Mouse (Mus musculus) liver, embryonic 13.5 days (tissue): ENCODE results near the gene Tmub2. TPM values are rescaled to one million over a fixed set of nuclear protein-coding genes. Genes with fewer than 3 reads are reported as not detected.
A peak's percentile ranks its signal among the peaks of the same experiment; 100 is the strongest.

Experiments used
- ATAC-seq: fragments of 200-750 bp; cut with Nextera tagmentation; 2 replicates; pipeline ENCODE4 v1.8.0; 2017; ENCODE audit warnings: low read depth, mild to moderate bottlenecking, moderate number of reproducible peaks, moderate library complexity
- DNase-seq: peaks from one replicate; pipeline ENCODE4 v3.0.0; 2022
- H3K27ac ChIP-seq: fragments of 300-500 bp; sonication (generic); 2 replicates; pipeline ENCODE4 v1.5.1; 2015; ENCODE audit warnings: moderate library complexity, mild to moderate bottlenecking, inconsistent platforms
- H3K27me3 ChIP-seq: fragments of 300-500 bp; sonication (generic); 2 replicates; pipeline ENCODE4 v1.6.1; 2015; ENCODE audit warnings: mild to moderate bottlenecking, inconsistent platforms
- H3K36me3 ChIP-seq: fragments of 300-500 bp; sonication (generic); 2 replicates; pipeline ENCODE4 v1.6.1; 2015; ENCODE audit warnings: mild to moderate bottlenecking, inconsistent platforms
- H3K4me1 ChIP-seq: fragments of 300-500 bp; sonication (generic); replicated peaks from 2 replicates; pipeline ENCODE4 v1.6.1; 2015; ENCODE audit warnings: inconsistent platforms
- H3K4me2 ChIP-seq: fragments of 300-500 bp; sonication (generic); 2 replicates; pipeline ENCODE4 v1.6.1; 2015; ENCODE audit warnings: inconsistent platforms, mild to moderate bottlenecking, moderate library complexity
- H3K4me3 ChIP-seq: fragments of 300-500 bp; sonication (generic); replicated peaks from 2 replicates; pipeline ENCODE4 v1.5.1; 2015; ENCODE audit warnings: mild to moderate bottlenecking, inconsistent platforms
- H3K9ac ChIP-seq: fragments of 300-500 bp; sonication (generic); 2 replicates; pipeline ENCODE4 v1.6.1; 2015; ENCODE audit warnings: mild to moderate bottlenecking, inconsistent platforms
- H3K9me3 ChIP-seq: fragments of 300-500 bp; sonication (generic); replicated peaks from 2 replicates; pipeline ENCODE4 v1.6.1; 2016; ENCODE audit warnings: inconsistent platforms
- WGBS: fragments of 180-500 bp; shearing (Covaris S2); methylation state at CpG from one replicate; pipeline ENCODE4 v1.1.7; 2015; ENCODE audit not compliant: insufficient replicate concordance; 5-methylcytosine and 5-hydroxymethylcytosine counted together
- polyA plus RNA-seq: library from polyadenylated mRNA; unstranded; fragments of >200 nt; fragmentation: Nextera tagmentation; extraction: Ambion mirVana; gene quantifications from 2 replicates; pipeline ENCODE4 v1.2.1, GENCODE M21; 2015

The Tmub2 gene
- polyA plus RNA-seq = 22.8 and 24.9 TPM in 2 replicates

- Histone ChIP-seq H3K4me2 (peak within 1 kb of the TSS; percentile 84), H3K4me1 (peaks cover 45% of the 10 kb centered on the region), H3K4me3 (peak within 1 kb of the TSS; percentile 88), H3K27me3 (no peaks in the 10 kb centered on the region), H3K9me3 (no peaks in the 10 kb centered on the region), H3K27ac (peak within 1 kb of the TSS; percentile 85), H3K36me3 (peaks cover 25% of the 10 kb centered on the region), H3K9ac (peak within 1 kb of the TSS; percentile 93)
- peak; percentile 85 for ATAC-seq
- WGBS = under 1% methylated on average over 32 of the region's 32 CpGs
- peak; percentile 96 for DNase-seq
Observed at GRCm38 (mm10) chr11:102284501-102285094, at the start of gene Tmub2. Gene Tmub2, plus strand, starts transcription at chr11:102284931.

DNA sequence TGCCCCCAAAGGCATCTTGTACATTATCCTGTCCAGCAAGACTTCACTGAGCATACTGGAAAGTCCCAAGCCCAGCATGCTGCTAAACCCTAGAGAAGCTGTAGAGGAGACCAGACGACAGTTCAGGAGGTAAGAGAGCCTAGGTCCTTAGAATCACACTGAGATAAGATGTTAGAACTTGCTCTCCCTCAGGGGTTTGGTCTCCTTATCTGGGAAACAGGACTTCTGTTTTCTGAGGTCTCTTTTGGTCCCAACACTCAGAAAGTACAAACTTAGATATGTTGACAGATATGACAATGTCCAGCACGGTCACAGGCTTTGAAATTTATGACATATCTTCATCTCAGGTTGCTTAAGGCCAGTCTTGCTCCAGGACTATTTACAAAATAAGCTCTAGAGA lies 48.7 kb upstream of the Tmub2 start:
- WGBS = 6% methylated on average over 2 of the region's 2 CpGs
- no peaks in the 10 kb centered on the region for H3K36me3 ChIP-seq
- no peak for DNase-seq
- H3K27ac ChIP-seq = no peak overlapping the region
- H3K9ac ChIP-seq = no peak overlapping the region
- peaks cover 10% of the 10 kb centered on the region; the same call in 1 of the 2 replicates for H3K4me1 ChIP-seq
- no peak for ATAC-seq
- no peak overlapping the region for H3K4me3 ChIP-seq
- H3K27me3 ChIP-seq = no peaks in the 10 kb centered on the region
- H3K9me3 ChIP-seq = no peaks in the 10 kb centered on the region
- H3K4me2 ChIP-seq = no peak overlapping the region

DNA sequence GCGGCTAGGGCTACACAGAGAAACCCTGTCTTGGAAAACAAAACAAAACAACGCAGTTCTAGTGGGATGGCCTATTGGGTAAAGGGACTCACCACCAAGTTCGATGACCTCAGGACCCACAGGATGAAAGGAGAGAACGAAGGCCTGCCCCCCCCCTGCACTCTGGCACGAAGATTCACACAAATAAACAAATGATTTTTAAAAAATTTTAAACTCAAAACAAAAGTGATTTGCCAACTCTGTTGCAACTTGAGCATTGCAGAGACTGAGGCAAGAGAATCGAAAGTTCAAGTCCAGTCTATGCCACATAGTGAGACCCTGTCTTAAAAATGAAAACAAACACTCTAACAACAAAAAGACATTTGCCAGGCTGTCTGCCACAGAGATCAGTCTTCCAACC lies 44.1 kb upstream of the Tmub2 start:
- H3K4me1 ChIP-seq = peaks cover 23% of the 10 kb centered on the region
- H3K4me2 ChIP-seq = no peak overlapping the region
- ATAC-seq (no peak), DNase-seq (no peak)
- H3K4me3 ChIP-seq = no peak overlapping the region
- H3K9me3 ChIP-seq = no peaks in the 10 kb centered on the region
- no peak overlapping the region for H3K9ac ChIP-seq
- peaks cover 21% of the 10 kb centered on the region for H3K27me3 ChIP-seq
- no peak overlapping the region for H3K27ac ChIP-seq
- no peaks in the 10 kb centered on the region for H3K36me3 ChIP-seq
- 73% methylated on average over 6 of the region's 6 CpGs for WGBS

- no peak for DNase-seq
- H3K27me3 ChIP-seq = peaks cover 26% of the 10 kb centered on the region
- H3K4me1 ChIP-seq = peaks cover 20% of the 10 kb centered on the region
- H3K4me2 ChIP-seq = no peak overlapping the region
- ATAC-seq = peak; percentile 71
- H3K27ac ChIP-seq = no peak overlapping the region
- no peaks in the 10 kb centered on the region for H3K36me3 ChIP-seq
- H3K4me3 ChIP-seq = no peak overlapping the region
- 60% methylated on average over 5 of the region's 5 CpGs for WGBS
- no peaks in the 10 kb centered on the region for H3K9me3 ChIP-seq
- H3K9ac ChIP-seq = no peak overlapping the region
Observed at GRCm38 (mm10) chr11:102241246-102241645, 43.5 kb upstream of the Tmub2 start.

- Histone ChIP-seq H3K4me3 (no peak overlapping the region), H3K4me1 (peaks cover 19% of the 10 kb centered on the region), H3K36me3 (no peaks in the 10 kb centered on the region), H3K4me2 (no peak overlapping the region), H3K9me3 (no peaks in the 10 kb centered on the region), H3K27ac (no peak overlapping the region), H3K9ac (no peak overlapping the region), H3K27me3 (peaks cover 26% of the 10 kb centered on the region)
- ATAC-seq = no peak
- no peak for DNase-seq
- 49% methylated on average over 5 of the region's 5 CpGs for WGBS
Observed at GRCm38 (mm10) chr11:102241874-102242273, 42.9 kb upstream of the Tmub2 start.

GRCm38 (mm10) chr11:102244926-102245449 lies 39.7 kb upstream of the Tmub2 start:
- DNase-seq (peak; percentile 12), ATAC-seq (no peak)
- peak overlapping the region; percentile 25 for H3K4me3 ChIP-seq
- H3K27me3 ChIP-seq = peaks cover 26% of the 10 kb centered on the region
- peaks cover 28% of the 10 kb centered on the region for H3K4me1 ChIP-seq
- H3K9me3 ChIP-seq = no peaks in the 10 kb centered on the region
- no peaks in the 10 kb centered on the region for H3K36me3 ChIP-seq
- peak overlapping the region; percentile 55 for H3K4me2 ChIP-seq
- H3K9ac ChIP-seq = peak overlapping the region; percentile 49
- no peak overlapping the region for H3K27ac ChIP-seq
- 4% methylated on average over 32 of the region's 32 CpGs for WGBS

DNA sequence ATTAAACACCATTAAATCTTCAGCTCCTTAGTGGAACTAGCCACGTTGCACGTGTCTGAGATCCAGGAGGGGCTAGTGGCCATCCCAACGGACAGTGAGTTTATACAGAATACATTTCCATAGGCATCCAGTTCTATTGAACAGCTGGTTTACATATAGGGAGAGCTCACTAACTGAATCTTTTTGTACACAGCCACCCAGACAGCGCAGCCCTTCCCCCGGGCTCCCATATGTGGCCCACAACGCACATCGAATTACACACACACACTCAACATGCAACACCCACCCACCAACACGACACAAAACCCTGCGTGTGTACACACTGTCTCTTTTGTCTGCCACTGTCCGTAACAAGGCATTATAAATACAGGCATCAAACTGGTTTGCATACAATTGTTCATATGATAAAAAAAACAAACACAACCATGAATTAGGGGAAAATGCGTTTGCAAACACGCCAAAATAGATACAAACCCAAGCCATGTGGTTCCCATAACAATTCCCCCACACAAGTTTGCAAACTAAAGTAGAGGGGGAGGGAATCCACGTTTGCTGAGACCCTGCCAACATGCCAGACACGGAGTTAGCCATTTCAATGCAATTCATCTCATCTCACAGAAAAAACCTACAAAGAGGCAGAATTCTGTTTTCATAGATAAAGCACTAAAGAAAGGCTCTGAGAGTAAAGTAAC lies 39.0 kb upstream of the Tmub2 start:
- Histone ChIP-seq H3K27ac (no peak overlapping the region), H3K4me1 (peaks cover 32% of the 10 kb centered on the region), H3K36me3 (peaks cover 2% of the 10 kb centered on the region), H3K4me3 (no peak overlapping the region), H3K9ac (no peak overlapping the region), H3K4me2 (peak overlapping the region; percentile 55), H3K27me3 (peaks cover 26% of the 10 kb centered on the region), H3K9me3 (no peaks in the 10 kb centered on the region)
- DNase-seq = no peak
- WGBS = 57% methylated on average over 14 of the region's 14 CpGs
- no peak for ATAC-seq

GRCm38 (mm10) chr11:102246273-102246635 lies 38.5 kb upstream of the Tmub2 start:
- Histone ChIP-seq H3K27me3 (peaks cover 26% of the 10 kb centered on the region), H3K9me3 (no peaks in the 10 kb centered on the region), H3K4me1 (peaks cover 29% of the 10 kb centered on the region), H3K9ac (no peak overlapping the region), H3K4me3 (no peak overlapping the region), H3K27ac (no peak overlapping the region), H3K36me3 (peaks cover 7% of the 10 kb centered on the region), H3K4me2 (no peak overlapping the region)
- ATAC-seq = no peak
- whole genome bisulfite sequencing = 68% methylated on average over 6 of the region's 6 CpGs
- DNase-seq = no peak

DNA sequence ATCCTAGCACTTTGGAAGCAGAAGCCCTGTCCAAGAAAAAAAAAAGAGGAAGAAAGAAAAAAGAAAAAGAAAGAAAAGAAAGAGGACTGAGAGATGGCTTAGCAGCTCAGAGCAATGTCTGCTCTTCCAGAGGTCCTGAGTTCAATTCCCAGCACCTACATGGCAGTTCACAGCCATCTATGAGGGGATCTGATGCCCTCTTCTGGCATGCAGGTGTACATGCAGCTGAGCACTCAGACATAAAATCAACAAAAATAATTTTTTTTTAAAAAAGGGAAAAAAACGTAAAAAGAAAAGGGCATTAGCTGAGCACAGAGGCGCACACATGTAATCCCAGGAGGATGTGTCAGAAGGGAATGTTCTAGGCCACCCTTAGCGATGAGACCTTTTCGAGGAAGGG lies 37.9 kb upstream of the Tmub2 start:
- ATAC-seq = no peak
- 78% methylated on average over 4 of the region's 4 CpGs for WGBS
- no peak for DNase-seq
- H3K4me3 ChIP-seq = no peak overlapping the region
- H3K27ac ChIP-seq = no peak overlapping the region
- H3K4me1 ChIP-seq = peaks cover 28% of the 10 kb centered on the region
- H3K36me3 ChIP-seq = peaks cover 14% of the 10 kb centered on the region
- no peak overlapping the region for H3K4me2 ChIP-seq
- no peaks in the 10 kb centered on the region for H3K9me3 ChIP-seq
- H3K27me3 ChIP-seq = peaks cover 26% of the 10 kb centered on the region
- no peak overlapping the region for H3K9ac ChIP-seq

DNA sequence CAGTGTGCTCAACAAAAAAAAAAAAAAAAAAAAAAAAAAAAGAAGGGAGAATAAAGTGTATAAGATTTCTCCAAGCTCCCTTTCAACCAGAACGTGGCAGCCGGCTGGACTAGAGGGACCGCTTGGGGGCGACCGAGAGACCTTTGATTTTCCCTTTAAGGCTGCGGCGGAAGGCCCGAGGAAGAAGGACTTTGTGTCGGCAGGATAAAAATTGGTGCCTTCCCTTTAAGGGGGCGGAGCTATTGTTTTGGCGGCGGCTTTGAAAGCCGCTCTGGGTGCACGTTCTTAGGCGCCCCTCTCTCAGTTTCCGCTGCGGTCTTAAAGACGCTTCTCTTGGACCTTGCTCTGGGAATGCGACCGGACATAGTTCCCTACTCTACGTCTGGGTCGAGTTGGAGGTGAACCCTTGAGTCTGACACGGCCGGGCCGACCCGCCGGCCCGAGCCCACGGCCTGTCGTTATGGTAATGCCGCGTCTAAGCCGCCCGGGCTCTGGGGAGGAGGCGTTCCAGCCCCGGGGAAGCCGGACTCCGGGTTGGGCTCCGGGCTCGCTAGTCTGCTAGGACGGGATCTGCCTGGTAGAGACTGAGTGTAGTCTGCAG lies 36.0 kb upstream of the Tmub2 start, which contains the start of gene BC030867:
BC030867 (plus strand) TSS at position 253 of the 601 bp plus-strand sequence.
- peak within 1 kb of the TSS; percentile 78 for H3K27ac ChIP-seq
- H3K4me1 ChIP-seq = peaks cover 28% of the 10 kb centered on the region
- DNase-seq (peak; percentile 93), ATAC-seq (peak; percentile 78)
- peak within 1 kb of the TSS; percentile 86 for H3K4me3 ChIP-seq
- peak within 1 kb of the TSS; percentile 90 for H3K9ac ChIP-seq
- WGBS = under 1% methylated on average over 41 of the region's 41 CpGs
- peak within 1 kb of the TSS; percentile 83 for H3K4me2 ChIP-seq
- no peaks in the 10 kb centered on the region for H3K9me3 ChIP-seq
- peaks cover 31% of the 10 kb centered on the region for H3K36me3 ChIP-seq
- peaks cover 19% of the 10 kb centered on the region for H3K27me3 ChIP-seq

GRCm38 (mm10) chr11:102249351-102250090 lies 35.2 kb upstream of the Tmub2 start:
- Histone ChIP-seq H3K9me3 (no peaks in the 10 kb centered on the region), H3K4me3 (peak overlapping the region; percentile 86), H3K4me2 (peak overlapping the region; percentile 83), H3K27ac (peak overlapping the region; percentile 78), H3K27me3 (peaks cover 16% of the 10 kb centered on the region), H3K9ac (peak overlapping the region; percentile 90), H3K36me3 (peaks cover 38% of the 10 kb centered on the region), H3K4me1 (peaks cover 28% of the 10 kb centered on the region)
- 10% methylated on average over 9 of the region's 9 CpGs for WGBS
- peak; percentile 3; the same call in 1 of the 2 replicates for ATAC-seq
- DNase-seq = peak; percentile 7
